Mouse (Mus musculus) spleen, adult 2 months (tissue): Measurements from ENCODE around the gene Gm609.

ENCODE experiments used
- CTCF ChIP-seq: fragments of 200-500 bp; IDR thresholded peaks from 2 replicates; pipeline ENCODE4 v1.5.1; 2011; ENCODE audit warnings: mild to moderate bottlenecking, inconsistent platforms; ENCODE audit not compliant: insufficient read depth, insufficient read length, insufficient replicate concordance; ENCODE audit errors: extremely low read depth
- POLR2A ChIP-seq: fragments of 200-500 bp; IDR thresholded peaks from 2 replicates; pipeline ENCODE4 v1.6.1; 2011; ENCODE audit warnings: low read depth, low read length, inconsistent platforms

GRCm38 (mm10) chr16:45435591-45435990 lies 57.2 kb downstream of the Gm609 start:
- TF ChIP-seq POLR2A, result no peak
- no peak for TF ChIP-seq CTCF
